21 mouse cellular contexts compared by ENCODE assay signal in the genomic region with DNA sequence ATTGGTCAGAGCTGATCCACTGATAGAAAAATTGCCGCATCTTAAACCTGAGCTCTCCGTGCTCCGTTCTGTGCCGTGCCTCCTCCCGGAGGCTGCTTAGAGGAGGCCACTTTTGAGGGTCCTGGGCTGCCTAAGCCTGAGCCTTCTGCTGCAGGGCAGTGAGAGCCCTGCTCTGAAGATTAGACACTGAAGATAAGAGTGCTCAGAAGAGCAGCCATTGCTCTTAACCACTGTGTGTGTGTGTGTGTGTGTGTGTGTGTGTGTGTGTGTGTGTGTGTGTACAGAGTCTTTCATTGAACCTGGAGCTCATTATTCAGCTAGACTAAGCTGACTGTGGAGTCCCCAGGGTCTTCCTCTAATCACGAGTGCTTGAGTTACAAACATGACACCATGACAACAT. TPM values are rescaled to one million over a fixed set of nuclear protein-coding genes. Genes with fewer than 3 reads are reported as not detected.
"Had no signal": no experiment of that assay in that cellular context is flagged by ENCODE, and none has a peak within 500 bp of the region (broad histone marks: within the 10 kb centered on the region; RNA-seq: fewer than 3 reads in every experiment).

No protein-coding gene starts in this region.

- H3K4me2 ChIP-seq: intestine, embryonic 15.5 days; limb, embryonic 12.5 days; limb, embryonic 15.5 days; liver, embryonic 11.5 days; lung, embryonic 14.5 days; stomach, embryonic 15.5 days had no signal

- H3K36me3 ChIP-seq: intestine, embryonic 15.5 days; limb, embryonic 12.5 days; limb, embryonic 15.5 days; stomach, embryonic 15.5 days had no signal

- H3K9me3 ChIP-seq: intestine, embryonic 15.5 days; limb, embryonic 15.5 days; stomach, embryonic 15.5 days had no signal

- H3K4me1 ChIP-seq: intestine, embryonic 15.5 days; stomach, embryonic 15.5 days had no signal

- H3K4me3 ChIP-seq: intestine, embryonic 15.5 days; limb, embryonic 12.5 days; limb, embryonic 15.5 days; stomach, embryonic 15.5 days had no signal

- H3K27me3 ChIP-seq: intestine, embryonic 15.5 days; limb, embryonic 12.5 days; limb, embryonic 15.5 days; stomach, embryonic 15.5 days had no signal

- H3K9ac ChIP-seq: intestine, embryonic 15.5 days; limb, embryonic 12.5 days; limb, embryonic 15.5 days; liver, embryonic 14.5 days; liver, postnatal 0 days; lung, embryonic 14.5 days; stomach, embryonic 15.5 days had no signal

- DNase-seq: kidney, adult 18-20 months; kidney, adult 9 months; kidney, postnatal 14 days; kidney, postnatal 4 days; left cerebral cortex, postnatal 4 days; liver, postnatal 0 days; lung, embryonic 14.5 days; retina, postnatal 1 day; right cerebral cortex, postnatal 25 days; spleen, adult 18-20 months; thymus, postnatal 25 days had no signal

- ATAC-seq: intestine, embryonic 15.5 days; liver, postnatal 0 days; lung, postnatal 0 days had no signal

- H3K27ac ChIP-seq: intestine, embryonic 15.5 days; limb, embryonic 12.5 days; limb, embryonic 15.5 days; liver, embryonic 14.5 days; macrophage; stomach, embryonic 15.5 days had no signal

RNA-seq across cellular contexts. Expression of a gene that starts 53.1 kb away (rescaled TPM):
- total RNA-seq: megakaryocyte, adult 5-6 weeks; neutrophil, adult 5-6 weeks had no signal
- polyA plus RNA-seq: macrophage had no signal
